Mouse (Mus musculus) megakaryocyte progenitor cell, adult 5-6 weeks (primary cell): Measurements from ENCODE around the gene Katna1. TPM values are rescaled to one million over a fixed set of nuclear protein-coding genes. Genes with fewer than 3 reads are reported as not detected.

ENCODE experiments used
- ATAC-seq: replicated peaks from 2 replicates; pipeline ENCODE4 v1.8.0; 2016; ENCODE audit warnings: mild to moderate bottlenecking, moderate TSS enrichment, inconsistent platforms; ENCODE audit not compliant: poor library complexity
- total RNA-seq, 2 experiments: library from RNA; stranded (forward) in 1 of 2; stranded (reverse) in 1 of 2; fragments of 157-497, 149-512 nt in 1 of 2; fragments of 200-1000 nt in 1 of 2; gene quantifications; 2 replicates each; pipeline versions ENCODE4 v1.2.3 to v1.2.4; 2015 to 2017

The Katna1 gene
- total RNA-seq, 2 experiments from 2014 or later, result 54.3 to 80.0 TPM

DNA sequence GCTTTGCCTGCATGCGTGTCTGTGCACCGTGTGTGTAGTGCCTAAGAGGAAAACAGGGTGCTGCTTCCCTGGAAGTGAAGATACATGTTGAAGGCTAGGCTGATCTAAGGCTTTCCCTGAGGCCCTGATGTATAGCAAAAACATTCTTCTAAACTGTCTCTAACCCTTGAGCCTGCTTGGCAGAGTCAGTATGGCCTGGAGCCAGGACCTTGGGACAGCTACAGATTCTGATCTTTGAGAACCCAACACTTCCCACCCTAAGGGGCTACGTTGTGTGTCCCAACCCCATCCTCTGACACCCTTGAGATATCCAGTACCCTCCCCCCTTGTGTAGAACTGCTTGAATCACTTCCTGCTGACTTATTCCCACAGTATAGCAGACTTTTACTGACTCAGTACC, 52.6 kb downstream of the Katna1 start:
- ATAC-seq, result no peak

DNA sequence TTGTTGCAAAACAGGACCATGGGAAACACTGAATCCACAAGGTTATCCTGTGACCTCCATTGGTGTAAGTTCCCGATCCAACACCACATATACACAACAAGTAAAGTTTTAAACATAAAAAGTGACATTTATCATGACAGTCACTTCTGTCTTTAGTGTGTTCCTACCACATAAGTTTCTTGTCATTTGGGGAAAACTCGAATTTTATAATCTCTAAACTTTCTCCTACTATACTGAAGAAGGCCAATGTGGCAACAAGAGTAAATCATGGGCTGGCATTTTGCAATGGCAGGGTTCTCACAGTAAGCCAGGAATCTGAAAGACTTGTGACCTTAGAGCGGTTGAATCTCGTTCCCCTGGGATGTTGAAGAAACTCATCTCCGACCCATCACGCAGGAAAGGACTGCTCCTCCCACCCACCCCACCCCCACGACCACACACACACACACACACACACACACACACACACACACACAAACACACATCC, 54.0 kb downstream of the Katna1 start:
- ATAC-seq, result no peak

DNA sequence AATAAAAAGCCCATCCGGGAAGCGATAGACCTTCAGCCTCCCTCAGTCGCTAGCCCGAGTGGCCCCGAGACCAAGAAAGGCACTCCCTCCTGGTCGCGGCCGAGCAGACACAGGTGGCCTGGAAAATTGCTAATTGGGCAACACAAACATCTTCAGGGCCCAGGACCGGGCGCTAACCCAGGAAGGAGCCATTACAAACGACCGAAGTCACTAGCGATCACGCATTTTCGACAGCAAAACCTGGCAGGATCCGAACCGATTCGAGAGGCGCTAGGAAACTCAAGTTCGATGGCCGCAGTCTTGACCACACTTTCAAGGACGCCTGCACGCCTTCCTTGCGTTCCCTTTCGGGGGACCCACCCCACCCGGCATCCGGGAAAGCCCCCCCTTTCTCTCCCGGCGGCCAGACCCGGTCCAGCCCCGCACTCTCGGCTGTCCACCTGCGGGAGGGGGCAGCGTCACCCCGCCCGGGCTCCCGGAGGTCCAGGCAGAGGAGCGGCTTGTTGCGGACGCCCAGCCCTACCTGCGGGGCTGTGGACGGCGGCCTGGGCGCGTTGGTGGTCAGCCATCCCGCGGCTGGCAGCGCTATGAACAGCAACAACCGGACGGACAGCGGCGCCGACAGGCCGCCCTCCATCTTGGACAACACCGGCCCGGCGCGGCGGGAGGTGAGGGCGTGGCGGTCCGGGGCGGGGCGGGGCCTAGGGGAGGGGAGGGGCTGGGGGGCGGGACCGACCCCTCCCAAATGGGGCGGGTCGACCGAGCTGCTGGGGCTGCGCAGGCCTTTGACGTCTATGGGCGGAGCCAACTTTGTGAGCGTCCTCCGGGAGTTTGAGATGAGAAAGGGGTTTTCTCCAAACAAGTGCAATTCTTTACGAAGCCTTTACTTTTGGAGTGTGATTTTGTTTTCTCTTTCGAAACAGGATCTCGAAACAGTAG, 54.7 kb downstream of the Katna1 start:
- ATAC-seq, result peak; percentile 97

DNA sequence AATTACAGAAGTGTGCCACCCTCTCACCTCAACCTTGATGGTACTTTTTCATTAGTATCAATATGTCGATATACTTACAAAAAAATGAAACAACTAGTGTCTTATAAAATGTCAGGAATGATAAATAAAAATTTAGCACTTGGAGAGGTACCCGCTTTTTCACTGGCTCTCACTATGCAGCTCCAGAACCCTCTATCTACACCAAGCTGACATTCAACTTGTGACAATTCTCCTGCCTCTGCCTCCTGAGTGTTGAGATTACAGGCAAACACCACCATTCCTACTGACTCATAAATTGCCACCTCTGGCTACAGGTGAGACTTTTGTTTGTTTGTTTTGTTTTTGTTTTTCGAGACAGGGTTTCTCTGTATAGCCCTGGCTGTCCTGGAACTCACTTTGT, 55.4 kb downstream of the Katna1 start:
- no peak for ATAC-seq

DNA sequence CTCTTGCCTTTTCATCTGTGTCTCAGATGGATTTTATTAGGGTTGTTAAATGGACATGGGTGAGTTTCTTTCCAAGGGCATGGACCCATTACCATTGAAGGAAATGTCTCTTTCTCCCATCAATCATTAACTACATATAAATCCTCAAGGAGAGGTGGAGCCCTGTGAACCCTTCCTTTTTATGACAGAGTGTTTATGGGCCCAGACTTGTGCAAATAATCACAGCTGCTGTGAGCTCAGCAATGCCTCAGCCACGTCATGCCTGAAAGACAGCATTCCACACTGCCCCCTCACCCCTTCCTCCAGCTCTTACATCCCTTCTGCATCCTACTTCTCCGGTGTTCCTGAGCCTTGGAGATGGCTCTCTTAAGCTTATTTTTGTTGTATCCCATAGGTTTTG, 61.5 kb downstream of the Katna1 start:
- no peak for ATAC-seq

DNA sequence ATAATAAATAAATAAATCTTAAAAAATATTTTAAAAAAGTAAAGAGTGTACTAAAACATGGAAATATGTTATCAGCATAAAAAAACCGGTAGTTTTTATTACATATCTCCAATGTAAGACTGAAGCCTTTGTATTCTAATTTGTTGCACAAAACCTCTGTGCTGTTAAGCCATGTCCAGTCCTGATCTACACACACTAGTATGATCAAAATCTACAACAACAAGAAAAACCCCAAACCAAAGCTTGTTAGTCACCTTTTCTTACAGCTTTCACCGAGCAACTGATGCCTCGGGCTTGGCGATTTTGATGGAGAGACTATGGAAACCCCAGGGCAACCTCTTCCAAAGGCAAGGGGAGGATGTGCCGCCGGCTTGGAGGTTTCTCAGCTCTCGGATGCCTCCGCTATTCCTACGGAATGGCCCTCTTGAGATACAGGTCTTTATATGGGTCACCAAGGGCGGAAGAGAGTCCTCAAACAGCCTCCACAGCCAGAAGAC, 66.5 kb downstream of the Katna1 start:
- ATAC-seq, result peak; percentile 36

DNA sequence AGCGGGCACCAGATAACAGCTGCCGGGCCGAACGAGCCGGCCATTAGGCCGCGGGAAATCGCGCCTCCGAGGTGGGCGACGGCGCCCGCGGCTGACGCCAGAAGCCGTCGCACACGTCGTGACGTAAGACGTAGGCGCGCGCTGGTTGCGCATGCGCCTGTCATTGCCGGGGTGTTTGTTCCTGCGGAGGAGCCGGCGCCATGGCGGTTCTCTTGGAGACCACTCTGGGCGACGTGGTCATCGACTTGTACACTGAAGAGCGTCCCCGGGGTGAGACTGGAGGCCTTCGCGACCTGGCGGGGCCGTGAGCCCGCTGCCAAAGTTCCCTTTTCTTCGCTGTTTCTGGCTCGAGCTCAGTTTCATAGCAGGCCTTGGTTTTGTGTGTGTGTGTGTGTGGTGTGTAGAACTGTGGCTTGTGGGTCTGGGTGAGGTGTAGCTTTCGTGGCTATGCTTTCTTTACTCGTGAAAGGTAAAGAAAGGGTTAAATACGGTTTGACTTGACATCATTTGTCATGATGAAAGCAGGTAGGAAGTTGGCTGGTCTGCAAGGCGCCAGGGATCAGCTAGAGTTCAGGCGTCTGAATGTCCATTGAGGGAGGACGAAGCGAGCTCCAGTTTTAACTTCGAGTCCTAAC, 67.1 kb downstream of the Katna1 start, which contains the start of the genes Ginm1 and Ppil4:
Ginm1 (minus strand) TSS at position 74 of the 635 bp plus-strand sequence.
Ppil4 (plus strand) TSS at position 141 of the 635 bp plus-strand sequence.
- ATAC-seq, result peak; percentile 99

DNA sequence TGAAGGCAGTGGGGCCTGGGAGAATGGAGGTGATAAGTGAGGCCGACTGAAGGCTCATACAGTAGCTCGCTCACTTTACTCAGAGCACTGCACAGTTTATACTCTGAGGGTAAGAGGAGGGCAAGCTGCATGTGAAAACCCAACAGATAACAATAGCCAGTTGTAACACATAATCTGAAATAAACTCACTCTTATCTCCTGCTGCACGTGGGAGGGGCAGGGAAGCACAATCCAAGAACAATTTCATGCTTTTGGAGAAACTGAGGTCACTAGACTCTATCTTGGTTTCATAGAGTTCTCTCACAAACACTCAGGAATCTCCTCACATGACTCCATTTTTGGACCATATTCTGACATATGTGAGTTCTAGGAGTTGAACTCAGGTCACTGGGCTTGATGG, 75.5 kb downstream of the Katna1 start:
- ATAC-seq, result no peak

DNA sequence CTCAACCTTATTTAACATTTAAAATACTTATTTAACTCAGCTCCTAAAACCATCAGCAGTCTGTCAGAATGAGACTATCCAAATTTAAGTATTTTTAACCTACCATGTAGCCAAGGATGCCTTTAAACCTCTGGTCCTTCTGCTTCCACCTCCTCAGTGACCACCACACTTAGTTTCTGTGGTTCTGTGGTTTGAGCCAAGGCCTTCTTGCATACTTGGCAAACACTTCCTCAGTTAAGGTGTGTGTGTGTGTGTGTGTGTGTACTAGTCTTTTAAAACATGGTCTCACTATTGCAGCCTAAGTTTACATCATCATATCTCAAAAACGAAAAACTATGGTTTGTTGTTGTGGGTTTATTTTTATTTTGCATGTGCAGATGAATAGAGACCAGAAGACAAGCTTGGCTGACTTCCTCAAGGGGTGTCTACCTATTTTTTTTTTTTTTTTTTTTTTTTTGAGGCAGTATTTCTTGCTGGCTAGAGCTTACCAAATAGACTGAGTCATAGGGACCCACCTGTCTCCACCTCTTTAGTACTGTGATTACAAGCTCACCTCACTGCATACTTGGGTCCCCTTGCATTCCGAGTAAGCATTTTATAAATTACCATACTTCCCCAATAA, 76.8 kb downstream of the Katna1 start:
- peak; percentile 39; the same call in 1 of the 2 replicates for ATAC-seq

DNA sequence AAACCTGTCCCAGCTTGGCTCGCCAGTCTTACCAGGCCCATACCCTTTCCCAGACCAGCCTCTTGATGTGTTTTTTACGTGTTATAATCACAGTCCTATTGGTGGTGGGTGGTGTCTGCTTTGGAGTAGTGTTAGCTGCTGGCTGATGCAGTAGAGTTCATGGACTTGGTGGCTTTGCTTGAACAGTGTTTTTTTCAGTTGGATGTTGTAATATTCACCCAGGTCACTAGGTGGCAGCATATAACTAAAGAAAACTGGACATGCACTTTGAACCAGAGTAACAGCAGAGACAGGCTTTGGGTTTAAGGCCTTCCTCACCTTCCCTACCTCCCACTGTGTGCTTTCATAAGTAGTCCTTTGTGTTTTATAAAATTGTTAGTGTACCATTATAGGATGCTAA, 84.1 kb downstream of the Katna1 start:
- peak; percentile 98 for ATAC-seq

Other genes with a start within 250 kb of the Katna1 start
- gene Lrp11, start 136.2 kb upstream of the Katna1 start, total RNA-seq (2015), result 0.69 and 1.1 TPM in 2 replicates
- 0.83 and 2.5 TPM in 2 replicates for gene Lrp11, start 136.2 kb upstream of the Katna1 start, total RNA-seq (2017)
- 38.0 and 50.3 TPM in 2 replicates for gene Nup43, start 58.5 kb upstream of the Katna1 start, total RNA-seq (2015)
- gene Nup43, start 58.5 kb upstream of the Katna1 start, total RNA-seq (2017), result 31.2 and 37.1 TPM in 2 replicates
- 68.3 and 83.4 TPM in 2 replicates for gene Pcmt1, start 44.9 kb upstream of the Katna1 start, total RNA-seq (2015)
- gene Pcmt1, start 44.9 kb upstream of the Katna1 start, total RNA-seq (2017), result 64.3 and 66.6 TPM in 2 replicates
- 23.0 and 27.3 TPM in 2 replicates for gene Lats1, start 44.8 kb upstream of the Katna1 start, total RNA-seq (2015)
- 13.7 and 14.0 TPM in 2 replicates for gene Lats1, start 44.8 kb upstream of the Katna1 start, total RNA-seq (2017)
- 34.2 and 39.8 TPM in 2 replicates for gene Ginm1, start 66.8 kb downstream of the Katna1 start, total RNA-seq (2015)
- gene Ginm1, start 66.8 kb downstream of the Katna1 start, total RNA-seq (2017), result 35.7 and 48.8 TPM in 2 replicates
- gene Ppil4, start 66.9 kb downstream of the Katna1 start, total RNA-seq (2015), result 43.2 and 44.3 TPM in 2 replicates
- 72.9 and 87.3 TPM in 2 replicates for gene Ppil4, start 66.9 kb downstream of the Katna1 start, total RNA-seq (2017)
- 0.22 TPM in 1 of 2 replicates, not detected in the other for gene Zc3h12d, start 106.5 kb downstream of the Katna1 start, total RNA-seq (2015)
- gene Zc3h12d, start 106.5 kb downstream of the Katna1 start, total RNA-seq (2017), result 0.17 TPM in 1 of 2 replicates, not detected in the other
- gene Tab2, start 230.2 kb downstream of the Katna1 start, total RNA-seq (2015), result 157 and 200 TPM in 2 replicates
- 51.8 and 68.7 TPM in 2 replicates for gene Tab2, start 230.2 kb downstream of the Katna1 start, total RNA-seq (2017)